Mouse (Mus musculus) cerebellum, adult 2 months (tissue): ENCODE results near the gene Gcc1.

Source experiments
- CTCF ChIP-seq: fragments of 200-500 bp; IDR thresholded peaks from 2 replicates; pipeline ENCODE4 v1.5.1; 2011; ENCODE audit warnings: low read depth, mild to moderate bottlenecking, control low read depth, low read length, moderate library complexity, borderline replicate concordance; ENCODE audit not compliant: insufficient read depth
- POLR2A ChIP-seq: fragments of 200-500 bp; IDR thresholded peaks from 2 replicates; pipeline ENCODE4 v1.6.1; 2011; ENCODE audit warnings: low read length, control low read depth, borderline replicate concordance; ENCODE audit not compliant: insufficient read depth

DNA sequence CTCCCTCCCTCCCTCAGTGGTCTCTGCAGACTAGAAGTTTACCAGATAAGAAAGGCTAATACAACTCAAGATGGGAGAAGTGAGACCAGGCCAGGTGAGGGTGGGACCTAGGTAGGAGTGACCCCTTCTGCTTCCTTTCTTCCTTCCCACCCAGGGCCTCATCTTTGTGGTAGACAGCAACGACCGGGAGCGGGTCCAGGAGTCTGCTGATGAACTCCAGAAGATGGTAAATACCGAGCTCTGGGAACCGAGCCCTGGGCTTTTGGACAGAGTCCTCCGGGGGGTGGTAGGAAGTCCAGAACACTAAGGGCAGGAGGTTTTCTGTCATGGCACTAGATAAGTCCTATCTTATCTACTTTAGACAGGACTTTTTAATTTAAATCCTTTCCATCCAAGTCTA lies 3.2 kb downstream of the Gcc1 start:
- no peak for TF ChIP-seq POLR2A
- TF ChIP-seq CTCF: no peak
